ENCODE assay signal across 8 mouse cellular contexts in genomic region chr1:181017212-181017711, GRCm38 (mm10). TPM values are rescaled to one million over a fixed set of nuclear protein-coding genes. Genes with fewer than 3 reads are reported as not detected.
DNase-seq lines count a peak whose midpoint lies in the region; ATAC-seq lines count a peak whose summit lies in the region.

No protein-coding gene starts in this region.

- H3K27me3 ChIP-seq in intestine, embryonic 16.5 days (replicated peaks; ENCODE audit: control insufficient read depth, insufficient read depth, low read length): no peaks in the 10 kb centered on the region

- peaks cover 21% of the 10 kb centered on the region for H3K4me1 ChIP-seq in intestine, embryonic 16.5 days (ENCODE audit: control insufficient read depth, insufficient read depth, low read length)

- peak overlapping the region; percentile 31; the same call in 1 of the 2 replicates for H3K27ac ChIP-seq in intestine, embryonic 16.5 days (ENCODE audit: low read length)

- H3K4me2 ChIP-seq in intestine, embryonic 16.5 days (ENCODE audit: low read depth, low read length): peak overlapping the region; percentile 98

- H3K36me3 ChIP-seq in intestine, embryonic 16.5 days (ENCODE audit: control insufficient read depth, insufficient read depth, low read length): no peaks in the 10 kb centered on the region

- peak; percentile 92 for DNase-seq in adrenal gland, postnatal 10 days
- peak; percentile 86 for DNase-seq in embryo, embryonic 9.5 days (ENCODE audit: extremely low spot score)
- peak; percentile 78 to 80 for DNase-seq in gastrocnemius, postnatal 36 days
- DNase-seq in left cerebral cortex, postnatal 25 days (ENCODE audit: low spot score in 2 of 2): peak; percentile 71 to 72
- peak; percentile 68 for DNase-seq in mesoderm, embryonic 11.5 days (ENCODE audit: low read depth, low spot score)
- DNase-seq in right cerebral cortex, postnatal 36 days (ENCODE audit: low spot score in 2 of 2): peak; percentile 61 to 68
- peak; percentile 72 to 81 for DNase-seq in urinary bladder, postnatal 4 days (ENCODE audit: low spot score in 2 of 2)

- ATAC-seq in intestine, embryonic 16.5 days: peak; percentile 89

- H3K9ac ChIP-seq in intestine, embryonic 16.5 days (ENCODE audit: low read depth, low read length): peak overlapping the region; percentile 59

- 1% methylated on average over 21 of the region's 22 CpGs for WGBS in intestine, embryonic 16.5 days

- intact Hi-C loops in gastrocnemius, postnatal 36 days (cut with DNase I): loop anchor here (2.0 kb wide), 1 partner anchor 24 kb away; no protein-coding TSS in a partner anchor
- intact Hi-C loops in left cerebral cortex, postnatal 25 days (cut with DNase I): no loop called here

- H3K9me3 ChIP-seq in intestine, embryonic 16.5 days (ENCODE audit: control insufficient read depth, low read length): no peaks in the 10 kb centered on the region

- H3K4me3 ChIP-seq in intestine, embryonic 16.5 days (ENCODE audit: low read length): peak overlapping the region; percentile 54

RNA-seq across cellular contexts. Expression of gene Ephx1, which starts 3.4 kb away (rescaled TPM):
- total RNA-seq in adrenal gland, postnatal 10 days (2021): 10 to 100 TPM; 61.5 to 67.2 TPM
- total RNA-seq in gastrocnemius, postnatal 36 days (2021): 10 to 100 TPM; 10.9 to 16.6 TPM
- 3.3 and 4.4 TPM in 2 replicates for polyA plus RNA-seq in intestine, embryonic 16.5 days (2015; fragmentation: Nextera tagmentation; extraction: Ambion mirVana)
- total RNA-seq in left cerebral cortex, postnatal 25 days (2021): 10 to 100 TPM; 24.6 to 34.3 TPM

RNA-seq across cellular contexts. Expression of gene 9130409I23Rik, which starts 33.8 kb away (rescaled TPM):
- under 1 TPM in 1 of 2 experiments, not detected in 1; 0.12 TPM for total RNA-seq in adrenal gland, postnatal 10 days (2021)
- total RNA-seq in gastrocnemius, postnatal 36 days (2021): not detected
- polyA plus RNA-seq in intestine, embryonic 16.5 days (2015; fragmentation: Nextera tagmentation; extraction: Ambion mirVana): not detected in 2 replicates
- total RNA-seq in left cerebral cortex, postnatal 25 days (2021): not detected

Comparison
In these comparisons a context has a peak if more than half of its experiments do, and no peak if none do; other contexts are left out.
1. Peak in every context shown above with its lines: DNase-seq, ATAC-seq, H3K4me3 ChIP-seq and H3K27ac ChIP-seq.